Mouse (Mus musculus): ENCODE measurements around the gene Lamb3.

- TF ChIP-seq POLR2A (IDR thresholded peaks at IDR 0.05; ENCODE audit: extremely low read depth, insufficient read depth, low read length) (no peak), CTCF (IDR thresholded peaks at IDR 0.05; ENCODE audit: low read depth, low read length) (no peak)
Observed at GRCm38 (mm10) chr1:193252616-193253015, 45.1 kb downstream of the Lamb3 start.

Data from liver, adult 2 months (tissue).